Mouse (Mus musculus): ENCODE data around the gene Crk.

Crk gene

GRCm38 (mm10) chr11:75751082-75751481 is 72.0 kb downstream of the Crk start:
- no peak for DNase-seq

Data from thymus, postnatal 14 days (tissue).